Mouse (Mus musculus) mature B cell (primary cell): ENCODE results near the gene Lmod2.

Experiments used
- in situ Hi-C: fragments of 300-500 bp; cut with MboI; formaldehyde crosslinking; loops from 2 replicates; pipeline ENCODE4 v1.14.3; 2019

Lmod2 gene

GRCm38 (mm10) chr6:24597500-24597899 lies at the start of gene Lmod2:
TSS of gene Lmod2 (plus strand) at chr6:24597762.
- in situ Hi-C loops: no loop called here

- in situ Hi-C loops: no loop called here
These were observed 47.8 kb upstream of the Lmod2 start for GRCm38 (mm10) chr6:24549801-24550200.

DNA sequence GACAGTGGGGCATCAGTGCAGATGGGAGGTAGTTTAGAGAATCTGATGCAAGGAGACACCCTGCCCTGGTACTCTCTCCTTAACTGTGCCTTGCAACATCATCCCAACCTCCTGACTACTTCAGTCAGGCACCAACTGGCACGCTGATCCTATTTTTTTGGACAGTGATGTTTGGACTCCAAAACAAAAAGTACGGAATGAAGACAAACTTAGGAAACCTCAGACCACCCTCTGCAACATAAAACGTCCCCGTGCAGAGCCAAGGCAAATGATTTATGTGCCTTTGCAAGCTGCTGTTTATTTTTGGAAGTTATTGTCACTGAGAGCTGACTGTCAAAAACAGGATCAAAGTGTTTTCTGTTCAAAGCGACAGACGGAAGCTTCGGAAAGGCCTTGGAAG lies 45.5 kb upstream of the Lmod2 start:
- in situ Hi-C loops: no loop called here

- in situ Hi-C loops: no loop called here
These were observed 43.0 kb upstream of the Lmod2 start for GRCm38 (mm10) chr6:24554427-24555086.

DNA sequence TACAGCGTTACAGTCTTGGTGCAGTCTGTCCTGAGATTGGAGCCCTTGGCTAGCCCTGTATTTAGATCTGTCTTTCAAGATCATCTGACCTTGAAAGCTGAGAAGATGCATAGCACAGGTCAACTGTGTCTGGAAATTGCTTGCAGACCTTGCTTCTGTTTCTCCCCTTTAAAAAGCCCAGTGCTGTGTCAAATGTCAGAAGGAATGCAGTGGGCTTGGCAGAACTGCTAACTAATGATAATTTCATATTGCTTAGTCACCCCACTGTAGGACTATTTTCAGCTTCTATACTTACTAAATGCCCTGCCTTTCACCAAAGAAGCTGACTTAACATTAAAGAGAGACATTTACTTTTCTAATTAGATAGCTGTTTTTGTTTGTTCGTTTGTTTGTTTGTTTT lies 42.1 kb upstream of the Lmod2 start:
- in situ Hi-C loops: no loop called here

- in situ Hi-C loops: no loop called here
These were observed 33.5 kb upstream of the Lmod2 start for GRCm38 (mm10) chr6:24564081-24564480.

GRCm38 (mm10) chr6:24564886-24565285 lies 32.7 kb upstream of the Lmod2 start:
- in situ Hi-C loops: no loop called here

DNA sequence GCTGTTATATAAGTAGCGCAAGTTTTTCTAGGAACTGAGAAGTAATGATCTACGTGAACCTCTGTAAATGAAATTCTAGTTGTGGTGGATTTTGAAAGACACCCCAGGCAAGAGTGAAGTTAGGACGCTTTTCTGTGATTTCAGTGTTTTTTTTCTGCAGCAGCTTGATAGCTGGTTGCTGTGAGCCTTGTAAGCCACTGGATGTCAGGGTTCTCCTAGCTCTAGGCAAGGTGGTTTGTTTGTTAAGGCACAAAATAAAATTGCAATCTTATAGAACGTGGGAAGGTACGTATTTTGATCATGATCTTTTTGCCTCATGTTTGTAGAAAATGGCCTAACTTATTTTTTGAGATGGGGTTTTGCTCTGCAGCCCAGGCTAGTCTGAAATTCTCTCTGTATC lies 28.6 kb upstream of the Lmod2 start:
- in situ Hi-C loops: no loop called here

DNA sequence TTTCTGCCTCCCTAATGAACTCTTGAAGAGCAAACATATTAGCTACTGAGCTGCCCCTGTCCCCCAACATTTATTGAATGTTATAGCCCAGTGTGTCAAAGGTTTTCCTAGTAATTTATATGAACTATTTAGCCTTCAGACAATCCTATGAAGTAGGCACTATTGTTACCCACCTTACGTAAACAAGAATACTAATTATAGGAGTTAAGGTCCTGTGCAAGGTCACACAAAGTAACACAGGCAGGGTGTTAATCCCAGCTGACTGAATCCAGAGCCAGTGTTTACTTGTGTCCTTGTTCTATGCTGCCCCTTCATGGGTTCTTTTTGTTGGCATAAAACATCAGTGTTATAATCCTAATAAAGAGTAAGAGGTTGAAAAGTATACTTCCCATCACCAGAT lies 27.9 kb upstream of the Lmod2 start:
- in situ Hi-C loops: no loop called here

DNA sequence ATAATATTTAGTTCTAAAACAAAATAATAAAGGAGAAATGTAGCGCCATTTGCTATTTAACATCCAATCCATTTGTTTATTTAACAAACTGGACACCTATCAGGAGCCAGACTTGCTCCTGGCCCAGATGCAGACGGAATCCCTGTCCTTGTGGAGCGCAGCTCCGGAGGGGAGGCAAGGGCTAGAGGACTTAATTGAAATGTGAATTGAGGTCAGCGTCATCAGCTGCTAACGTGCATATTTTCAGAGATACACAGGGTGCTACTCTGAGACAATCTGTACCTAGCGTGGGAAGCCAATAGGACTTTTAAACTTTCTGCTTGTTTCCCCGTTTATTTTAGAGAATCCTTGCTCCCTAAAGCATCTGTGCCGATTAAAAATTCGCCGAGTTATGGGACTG lies 27.3 kb upstream of the Lmod2 start:
- in situ Hi-C loops: no loop called here

DNA sequence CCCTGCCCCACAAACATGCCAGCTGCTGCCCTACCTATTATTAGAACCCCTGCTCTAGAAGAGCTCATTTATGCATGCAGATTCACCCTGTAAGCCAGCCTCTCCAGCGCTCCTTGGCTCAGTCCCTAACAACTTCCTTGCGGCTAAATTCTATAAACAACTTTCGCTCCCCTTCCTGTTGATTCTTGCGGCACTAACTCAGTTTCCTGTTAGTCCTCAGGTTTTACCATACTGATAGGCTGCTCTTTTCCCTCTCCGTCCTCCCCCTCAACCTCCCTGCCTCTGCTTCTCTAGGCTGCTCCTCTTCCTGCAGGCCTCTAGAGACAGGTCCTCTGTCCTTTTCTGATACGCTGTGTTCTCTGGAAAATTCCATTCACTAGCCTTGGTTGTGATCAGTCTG lies 26.4 kb upstream of the Lmod2 start:
- in situ Hi-C loops: no loop called here

GRCm38 (mm10) chr6:24572431-24572830 lies 25.1 kb upstream of the Lmod2 start:
- in situ Hi-C loops: no loop called here

DNA sequence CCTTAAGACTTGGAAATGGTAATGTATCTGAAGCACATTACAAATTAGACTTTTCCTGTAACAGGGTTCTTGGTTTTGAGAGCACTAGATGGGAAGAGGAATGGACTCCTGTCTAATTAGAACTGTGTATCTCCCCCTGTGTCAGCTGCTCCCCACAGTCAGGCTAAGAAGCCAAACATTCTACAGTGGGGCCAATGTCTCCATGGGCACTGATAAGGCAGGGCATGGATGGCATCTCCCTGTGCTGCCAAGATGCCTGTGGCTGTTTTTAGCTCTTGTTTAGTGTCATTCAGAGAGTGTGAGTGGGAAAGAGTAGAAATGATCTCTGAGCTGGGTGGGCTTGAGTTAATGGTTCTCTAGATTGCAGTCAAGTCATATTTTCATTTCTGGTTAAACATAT lies 24.2 kb upstream of the Lmod2 start:
- in situ Hi-C loops: no loop called here

DNA sequence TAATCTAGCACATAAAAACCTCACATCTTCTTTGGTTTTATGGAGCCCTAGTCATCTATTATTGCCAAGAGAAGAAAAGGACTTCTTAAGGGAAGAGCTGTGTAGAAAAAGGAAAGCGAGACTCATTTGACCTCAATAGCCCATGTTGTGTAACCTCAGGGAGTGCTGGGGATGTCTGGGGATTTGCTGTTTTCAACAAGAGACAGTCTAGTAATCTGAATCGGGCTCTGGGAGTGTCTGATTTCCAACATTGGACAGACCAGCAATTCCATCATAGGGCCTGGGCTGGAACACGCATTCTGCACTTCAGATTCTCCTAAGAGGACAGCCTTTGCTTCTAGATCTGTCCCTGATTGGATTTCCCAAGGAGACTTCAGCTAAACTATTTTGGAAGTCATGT lies 14.1 kb upstream of the Lmod2 start:
- in situ Hi-C loops: no loop called here

DNA sequence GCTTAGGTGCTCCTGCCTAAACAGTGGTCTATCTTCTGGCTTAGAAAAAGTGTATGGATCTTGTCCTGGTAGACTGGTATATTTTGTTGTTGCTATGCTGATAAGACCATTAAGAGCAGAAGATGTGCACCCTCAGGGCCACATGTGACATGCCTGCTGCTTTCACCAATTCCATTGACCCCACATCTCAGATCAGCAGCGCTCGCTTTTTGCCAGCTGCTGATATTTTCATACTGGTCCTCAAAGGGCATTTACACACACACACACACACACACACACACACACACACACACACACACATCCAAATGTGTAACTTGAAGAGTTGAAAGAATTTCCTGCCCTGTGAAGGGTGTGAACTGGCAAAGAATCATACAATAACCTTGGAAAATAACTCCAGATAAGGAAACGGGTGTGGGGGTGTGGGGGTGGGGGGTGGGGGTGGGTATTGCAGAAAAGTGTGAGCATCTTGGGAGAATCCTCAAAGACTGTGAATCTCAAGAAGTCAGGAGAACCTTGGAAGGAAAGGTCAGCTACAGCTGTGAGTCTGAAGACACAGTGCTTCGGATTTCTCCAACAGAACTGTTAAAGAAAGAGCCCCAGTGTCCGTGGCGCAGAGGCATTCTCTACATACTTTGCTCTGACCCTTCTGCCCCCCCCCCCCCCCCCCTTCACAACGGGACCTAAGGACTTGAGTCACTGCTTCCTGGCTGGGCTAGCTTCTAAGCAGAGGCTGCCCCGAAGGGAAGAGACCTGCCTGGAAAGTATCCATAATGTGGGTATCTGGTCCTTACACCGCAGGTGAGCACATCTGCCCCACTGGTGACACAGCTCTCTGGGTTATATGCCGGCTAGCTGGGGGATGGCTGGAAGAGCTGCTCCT lies 11.9 kb upstream of the Lmod2 start:
- in situ Hi-C loops: no loop called here

DNA sequence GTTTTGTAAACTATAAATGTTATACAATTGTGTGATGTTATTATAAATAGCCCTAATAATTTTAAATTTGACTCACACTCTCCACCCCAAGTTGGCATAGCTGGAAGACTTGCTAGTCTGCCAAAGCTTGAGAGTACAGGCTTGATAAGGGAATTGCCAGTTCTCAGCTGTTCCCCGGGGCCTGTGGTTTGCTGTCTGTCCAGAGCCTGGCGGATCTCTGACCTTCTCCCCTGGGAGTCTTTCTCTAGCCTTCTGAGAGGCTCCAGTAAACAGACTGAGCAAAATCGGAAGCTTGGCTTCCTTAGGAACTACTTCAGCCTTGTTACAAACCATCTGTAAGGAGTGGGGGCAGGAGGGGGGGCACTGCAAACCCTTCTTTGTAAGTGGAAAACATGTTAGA lies 10.7 kb upstream of the Lmod2 start:
- in situ Hi-C loops: no loop called here

DNA sequence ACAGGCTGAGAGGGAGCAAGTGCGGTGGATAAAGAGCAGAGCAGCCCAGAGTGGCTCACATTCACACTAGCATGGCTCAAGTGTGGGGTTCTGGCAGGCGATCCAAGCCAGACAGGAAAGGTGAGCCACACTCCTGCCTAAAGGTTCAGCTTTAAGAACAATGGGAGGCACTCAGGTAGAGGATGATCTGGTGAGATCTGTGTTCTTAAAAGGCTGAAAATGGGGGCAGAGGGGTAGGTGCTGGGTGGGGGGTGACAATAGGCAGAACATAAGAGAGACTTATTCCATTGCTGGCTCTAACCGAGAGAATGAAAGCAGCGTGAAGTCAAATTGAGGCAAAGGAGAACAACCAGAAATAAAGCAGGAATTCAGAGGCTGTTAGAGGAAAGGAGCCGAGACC lies 7.3 kb upstream of the Lmod2 start:
- in situ Hi-C loops: no loop called here

DNA sequence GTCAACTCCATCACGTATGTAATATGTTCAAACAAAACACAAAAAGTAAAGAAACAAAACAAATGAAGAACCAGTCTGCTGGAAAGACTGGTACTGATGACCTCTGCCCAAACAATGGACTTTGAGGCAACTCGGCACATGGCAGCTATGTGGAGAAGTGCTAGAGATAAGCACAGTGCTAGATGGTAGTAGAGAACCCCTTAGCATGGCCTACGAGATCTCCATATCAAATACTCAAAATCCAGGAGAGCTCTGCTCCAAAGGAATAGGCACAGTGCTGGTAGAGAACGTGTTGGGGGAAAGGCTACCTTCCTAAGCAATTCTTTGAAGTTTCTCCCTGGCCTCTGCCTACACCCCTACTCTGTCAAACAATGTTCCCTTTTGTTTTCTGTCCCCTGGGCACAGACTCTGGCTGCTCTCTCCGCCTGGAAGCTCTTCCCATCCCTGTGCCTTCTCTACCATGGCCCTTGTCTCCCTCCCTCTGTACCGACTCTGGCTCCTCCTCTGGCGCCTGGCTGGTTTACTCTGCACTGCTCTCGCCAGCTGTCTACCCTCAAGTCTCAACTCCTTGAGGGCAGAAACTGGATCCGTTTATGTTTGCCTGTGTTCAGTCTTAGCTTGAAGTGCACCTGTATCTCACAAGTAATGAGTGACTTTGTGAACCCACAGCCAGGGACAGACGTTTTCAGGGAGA lies 5.9 kb upstream of the Lmod2 start:
- in situ Hi-C loops: no loop called here

DNA sequence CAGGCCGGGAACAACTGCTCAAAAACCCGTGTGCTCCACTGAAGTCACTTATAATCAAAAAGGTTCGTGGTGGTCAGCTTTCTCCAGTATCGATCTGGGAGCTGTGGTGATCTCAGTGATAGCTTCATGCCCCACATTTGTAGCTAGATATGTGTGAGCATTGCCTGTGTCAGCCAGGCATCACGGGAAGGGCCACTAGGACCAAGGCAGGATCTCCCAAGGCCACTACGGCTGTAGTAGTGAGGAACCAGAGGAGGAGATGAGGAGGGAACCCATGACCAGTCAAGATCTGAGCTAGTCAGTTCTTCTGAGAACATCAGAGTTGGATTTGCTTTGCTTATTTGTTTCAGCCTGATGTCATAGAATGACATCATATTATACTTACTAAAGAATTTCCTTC lies 1.6 kb downstream of the Lmod2 start:
- in situ Hi-C loops: no loop called here

- in situ Hi-C loops: no loop called here
These were observed 2.1 kb downstream of the Lmod2 start for GRCm38 (mm10) chr6:24599639-24600038.

GRCm38 (mm10) chr6:24600134-24600533 lies 2.6 kb downstream of the Lmod2 start:
- in situ Hi-C loops: no loop called here

- in situ Hi-C loops: no loop called here
These were observed 3.2 kb downstream of the Lmod2 start for GRCm38 (mm10) chr6:24600726-24601125.

- in situ Hi-C loops: no loop called here
These were observed 4.1 kb downstream of the Lmod2 start for GRCm38 (mm10) chr6:24601668-24602067.
